Mouse (Mus musculus) limb, embryonic 15.5 days (tissue): ENCODE measurements around the gene Olfr569. TPM values are rescaled to one million over a fixed set of nuclear protein-coding genes. Genes with fewer than 3 reads are reported as not detected.

Experiments
- ATAC-seq: fragments of 200-750 bp; cut with Nextera tagmentation; 2 replicates; pipeline ENCODE4 v1.8.0; 2017; ENCODE audit warnings: low read depth, moderate TSS enrichment; ENCODE audit not compliant: insufficient number of reproducible peaks, low FRiP score, low TSS enrichment
- H3K27ac ChIP-seq: fragments of 300-500 bp; sonication (generic); 2 replicates; pipeline ENCODE4 v1.5.1; 2015; ENCODE audit warnings: moderate library complexity, mild to moderate bottlenecking, inconsistent platforms
- H3K27me3 ChIP-seq: fragments of 300-500 bp; sonication (generic); 2 replicates; pipeline ENCODE4 v1.6.1; 2015; ENCODE audit warnings: inconsistent platforms
- H3K36me3 ChIP-seq: fragments of 300-500 bp; sonication (generic); 2 replicates; pipeline ENCODE4 v1.6.1; 2015; ENCODE audit warnings: inconsistent platforms
- H3K4me1 ChIP-seq: fragments of 300-500 bp; sonication (generic); 2 replicates; pipeline ENCODE4 v1.6.1; 2015; ENCODE audit warnings: inconsistent platforms
- H3K4me2 ChIP-seq: fragments of 300-500 bp; sonication (generic); 2 replicates; pipeline ENCODE4 v1.6.1; 2015; ENCODE audit warnings: mild to moderate bottlenecking, inconsistent platforms
- H3K4me3 ChIP-seq: fragments of 300-500 bp; sonication (generic); 2 replicates; pipeline ENCODE4 v1.5.1; 2015; ENCODE audit warnings: mild to moderate bottlenecking, inconsistent platforms
- H3K9ac ChIP-seq: fragments of 300-500 bp; sonication (generic); 2 replicates; pipeline ENCODE4 v1.6.1; 2015; ENCODE audit warnings: inconsistent platforms
- H3K9me3 ChIP-seq: fragments of 300-500 bp; sonication (generic); 2 replicates; pipeline ENCODE4 v1.6.1; 2016; ENCODE audit warnings: inconsistent platforms
- WGBS: fragments of 180-500 bp; shearing (Covaris S2); methylation state at CpG from one replicate; pipeline ENCODE4 v1.1.7; 2015; 5-methylcytosine and 5-hydroxymethylcytosine counted together
- polyA plus RNA-seq: library from polyadenylated mRNA; unstranded; fragments of >200 nt; fragmentation: Nextera tagmentation; extraction: Ambion mirVana; gene quantifications from 2 replicates; pipeline ENCODE4 v1.2.1, GENCODE M21; 2015

The Olfr569 gene
- not detected in 2 replicates for polyA plus RNA-seq

- Histone ChIP-seq H3K9me3 (no peaks in the 10 kb centered on the region), H3K27me3 (no peaks in the 10 kb centered on the region), H3K36me3 (no peaks in the 10 kb centered on the region), H3K27ac (no peak within 1 kb of the TSS), H3K4me1 (no peaks in the 10 kb centered on the region), H3K9ac (no peak within 1 kb of the TSS), H3K4me2 (no peak within 1 kb of the TSS), H3K4me3 (no peak within 1 kb of the TSS)
- no peak for ATAC-seq
- 74% methylated on average over 3 of the region's 3 CpGs for WGBS
Measured at GRCm38 (mm10) chr7:102890782-102891181, at the start of gene Olfr569. Gene Olfr569 (minus strand): TSS chr7:102890882.

- Histone ChIP-seq H3K4me1 (no peaks in the 10 kb centered on the region), H3K4me2 (no peak overlapping the region), H3K27ac (no peak overlapping the region), H3K27me3 (no peaks in the 10 kb centered on the region), H3K36me3 (no peaks in the 10 kb centered on the region), H3K9ac (no peak overlapping the region), H3K9me3 (no peaks in the 10 kb centered on the region), H3K4me3 (no peak overlapping the region)
- ATAC-seq, result no peak
- WGBS, result 66% methylated on average over 3 of the region's 3 CpGs
Measured at GRCm38 (mm10) chr7:102927105-102927504, 36.4 kb upstream of the Olfr569 start.

DNA sequence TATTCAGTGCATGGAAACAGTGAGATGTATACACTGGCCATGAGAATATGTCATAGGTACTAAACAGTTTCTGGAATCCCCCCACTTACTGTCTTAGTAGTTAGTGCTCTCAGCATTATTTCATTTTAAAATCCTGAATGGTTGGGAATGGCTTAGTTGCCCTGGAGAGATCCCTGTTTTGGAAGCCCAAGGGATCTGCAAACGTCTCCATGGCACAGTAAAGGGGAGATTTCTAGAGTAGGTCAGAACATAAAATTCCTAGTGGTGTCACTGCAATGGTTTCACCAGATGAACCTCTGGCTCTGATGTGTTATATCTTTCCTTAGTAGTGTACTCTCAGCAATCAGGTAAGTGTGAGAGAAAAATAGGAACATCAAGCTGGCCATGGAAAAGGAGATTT, 33.4 kb upstream of the Olfr569 start, which contains the start of gene Olfr572:
Gene Olfr572 (plus strand): TSS at position 301 of the 400 bp plus-strand sequence.
- 51% methylated on average over 1 of the region's 1 CpGs for WGBS
- Histone ChIP-seq H3K27me3 (no peaks in the 10 kb centered on the region), H3K9ac (no peak within 1 kb of the TSS), H3K36me3 (no peaks in the 10 kb centered on the region), H3K4me3 (no peak within 1 kb of the TSS), H3K27ac (no peak within 1 kb of the TSS), H3K4me1 (no peaks in the 10 kb centered on the region), H3K4me2 (no peak within 1 kb of the TSS), H3K9me3 (no peaks in the 10 kb centered on the region)
- ATAC-seq, result no peak

GRCm38 (mm10) chr7:102919632-102920031, 28.9 kb upstream of the Olfr569 start:
- H3K4me3 ChIP-seq, result no peak overlapping the region
- H3K4me1 ChIP-seq, result no peaks in the 10 kb centered on the region
- H3K9me3 ChIP-seq, result no peaks in the 10 kb centered on the region
- no peak overlapping the region for H3K27ac ChIP-seq
- H3K4me2 ChIP-seq, result no peak overlapping the region
- no peak for ATAC-seq
- 25% methylated on average over 1 of the region's 1 CpGs for WGBS
- H3K36me3 ChIP-seq, result no peaks in the 10 kb centered on the region
- H3K9ac ChIP-seq, result no peak overlapping the region
- no peaks in the 10 kb centered on the region for H3K27me3 ChIP-seq

DNA sequence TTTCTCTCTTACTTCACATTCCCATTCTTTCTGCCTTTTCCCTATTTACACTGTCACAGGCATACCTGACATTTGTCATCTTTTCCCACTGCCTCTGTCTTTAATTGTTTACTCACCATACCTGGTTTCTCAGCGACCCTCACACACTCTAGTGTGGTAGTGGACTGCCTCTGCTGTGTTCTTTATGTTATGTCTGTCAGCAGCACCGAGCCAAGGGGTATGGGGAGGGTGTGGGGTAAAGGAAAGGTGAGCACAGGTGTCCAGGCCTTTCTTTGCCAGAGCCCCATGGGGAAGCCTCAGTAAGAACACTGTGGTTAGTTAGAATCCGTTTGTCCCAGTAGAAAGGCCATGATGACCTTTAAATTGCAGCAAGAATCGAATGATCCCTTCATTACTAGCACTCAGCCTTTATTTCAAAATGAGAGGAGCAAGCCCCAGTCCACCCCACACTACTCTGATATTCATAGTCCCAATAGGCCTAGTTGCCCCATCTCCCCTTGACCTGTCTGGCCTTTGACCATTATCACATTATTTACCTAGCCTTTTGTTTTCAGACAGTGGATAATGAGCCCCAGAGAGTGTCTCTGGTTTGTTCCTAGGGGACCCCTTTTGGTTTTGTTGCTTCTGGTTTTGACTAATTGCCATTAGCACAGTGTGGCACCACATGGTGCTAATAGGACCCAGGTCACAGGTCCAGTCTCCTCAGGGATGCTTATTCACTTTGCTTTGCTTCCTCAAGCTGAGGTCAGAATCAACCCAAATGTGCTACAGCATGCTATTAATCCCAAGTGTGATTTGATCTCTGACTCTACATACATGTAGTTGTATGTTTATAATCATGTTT, 26.6 kb upstream of the Olfr569 start, which contains the start of gene Olfr571:
Gene Olfr571 (minus strand): TSS at position 505 of the 844 bp plus-strand sequence.
- H3K27me3 ChIP-seq, result no peaks in the 10 kb centered on the region
- no peaks in the 10 kb centered on the region for H3K9me3 ChIP-seq
- 58% methylated on average over 4 of the region's 4 CpGs for WGBS
- H3K4me1 ChIP-seq, result no peaks in the 10 kb centered on the region
- ATAC-seq, result no peak
- H3K27ac ChIP-seq, result no peak within 1 kb of the TSS
- H3K4me2 ChIP-seq, result no peak within 1 kb of the TSS
- no peak within 1 kb of the TSS for H3K9ac ChIP-seq
- H3K36me3 ChIP-seq, result no peaks in the 10 kb centered on the region
- no peak within 1 kb of the TSS for H3K4me3 ChIP-seq

DNA sequence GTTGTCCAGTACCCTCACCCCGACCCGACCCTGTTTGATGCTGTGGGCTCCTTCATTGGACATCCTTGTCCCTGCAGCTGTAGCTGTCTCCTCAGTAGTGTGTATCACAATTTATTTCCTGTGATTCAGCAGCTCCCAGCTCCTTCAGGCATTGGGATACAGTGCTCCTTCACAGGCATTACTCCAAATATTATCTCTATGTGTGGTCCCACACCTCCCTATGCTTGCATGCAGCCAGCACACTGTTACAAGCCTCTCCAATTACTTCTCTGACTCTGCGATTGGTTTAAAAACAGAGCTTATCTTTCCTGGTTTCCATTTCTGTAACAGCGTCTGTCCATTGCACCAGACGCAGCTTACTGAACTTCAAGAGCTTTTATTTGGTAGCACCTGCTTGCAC, 25.7 kb upstream of the Olfr569 start:
- Histone ChIP-seq H3K27ac (no peak overlapping the region), H3K4me3 (no peak overlapping the region), H3K36me3 (no peaks in the 10 kb centered on the region), H3K9ac (no peak overlapping the region), H3K4me1 (no peaks in the 10 kb centered on the region), H3K4me2 (no peak overlapping the region), H3K9me3 (no peaks in the 10 kb centered on the region), H3K27me3 (no peaks in the 10 kb centered on the region)
- 58% methylated on average over 5 of the region's 5 CpGs for WGBS
- no peak for ATAC-seq

DNA sequence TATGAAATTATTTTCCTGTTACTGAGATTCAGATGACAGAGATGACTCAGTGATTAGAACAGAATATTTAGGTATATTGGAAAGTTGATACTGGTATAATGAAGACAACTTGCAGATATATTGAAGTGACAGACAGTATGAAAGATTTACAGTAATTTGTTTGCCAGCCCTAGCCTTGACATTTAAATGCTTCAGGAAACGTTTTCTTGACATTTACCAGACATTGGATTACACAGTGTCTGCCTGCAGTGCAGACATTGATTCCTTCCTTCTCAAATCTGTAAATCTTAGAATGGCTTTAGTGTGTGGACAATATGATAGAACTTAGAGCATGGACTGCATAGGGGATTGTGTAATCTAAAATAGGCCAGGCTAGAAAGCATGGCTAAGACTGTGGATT, 24.6 kb upstream of the Olfr569 start:
- Histone ChIP-seq H3K27me3 (no peaks in the 10 kb centered on the region), H3K4me1 (no peaks in the 10 kb centered on the region), H3K27ac (no peak overlapping the region), H3K4me3 (no peak overlapping the region), H3K4me2 (no peak overlapping the region), H3K9ac (no peak overlapping the region), H3K36me3 (no peaks in the 10 kb centered on the region), H3K9me3 (no peaks in the 10 kb centered on the region)
- WGBS, result 8% methylated on average over 1 of the region's 1 CpGs
- ATAC-seq, result no peak

DNA sequence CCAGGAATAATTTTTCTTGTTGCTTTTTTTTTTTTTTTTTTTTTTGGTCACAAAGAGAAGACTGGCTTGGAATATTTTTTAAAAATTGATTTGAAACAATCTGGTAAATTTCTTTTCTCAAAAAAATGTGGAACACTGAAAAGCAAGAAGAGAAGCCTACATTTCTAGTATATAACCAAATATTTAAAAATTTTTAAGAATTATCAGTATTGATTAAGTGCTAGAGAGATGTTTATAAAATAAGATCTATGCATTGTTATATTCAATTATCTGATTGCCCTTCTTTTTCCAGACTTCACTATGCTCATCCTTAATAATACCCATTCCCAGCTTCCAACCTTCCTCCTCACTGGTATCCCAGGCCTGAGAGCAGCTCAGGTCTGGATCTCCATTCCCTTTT, 13.9 kb downstream of the Olfr569 start, which contains the start of gene Olfr568:
Gene Olfr568 (plus strand): TSS at position 301 of the 400 bp plus-strand sequence.
- Histone ChIP-seq H3K36me3 (no peaks in the 10 kb centered on the region), H3K27ac (no peak within 1 kb of the TSS), H3K4me3 (no peak within 1 kb of the TSS), H3K9ac (no peak within 1 kb of the TSS), H3K9me3 (no peaks in the 10 kb centered on the region), H3K4me2 (no peak within 1 kb of the TSS), H3K27me3 (no peaks in the 10 kb centered on the region), H3K4me1 (no peaks in the 10 kb centered on the region)
- no peak for ATAC-seq

GRCm38 (mm10) chr7:102858665-102859064, 32.0 kb downstream of the Olfr569 start, which contains the start of gene Olfr566:
Gene Olfr566 (minus strand): TSS chr7:102858765.
- 91% methylated on average over 1 of the region's 1 CpGs for WGBS

GRCm38 (mm10) chr7:102855807-102856206, 34.9 kb downstream of the Olfr569 start:
- Histone ChIP-seq H3K9ac (no peak overlapping the region), H3K27ac (no peak overlapping the region), H3K4me3 (no peak overlapping the region), H3K4me1 (no peaks in the 10 kb centered on the region), H3K27me3 (no peaks in the 10 kb centered on the region), H3K9me3 (no peaks in the 10 kb centered on the region), H3K36me3 (no peaks in the 10 kb centered on the region), H3K4me2 (no peak overlapping the region)
- ATAC-seq, result no peak

More at GRCm38 (mm10) chr7:102858665-102859064, 32.0 kb downstream of the Olfr569 start, which contains the start of gene Olfr566:
- Histone ChIP-seq H3K4me1 (no peaks in the 10 kb centered on the region), H3K36me3 (no peaks in the 10 kb centered on the region), H3K27ac (no peak within 1 kb of the TSS), H3K4me3 (no peak within 1 kb of the TSS), H3K4me2 (no peak within 1 kb of the TSS), H3K9ac (no peak within 1 kb of the TSS), H3K9me3 (no peaks in the 10 kb centered on the region), H3K27me3 (no peaks in the 10 kb centered on the region)
- no peak for ATAC-seq
